In genomic region chr17:34564003-34564421, GRCm38 (mm10) we compare ENCODE assay signal across 8 mouse cellular contexts. TPM values are rescaled to one million over a fixed set of nuclear protein-coding genes. Genes with fewer than 3 reads are reported as not detected.
DNase-seq lines count a peak whose midpoint lies in the region; ATAC-seq lines count a peak whose summit lies in the region.

TSS of gene Notch4 (plus strand) at chr17:34564268.

- peak; percentile 23; the same call in 1 of the 2 replicates for ATAC-seq in hindbrain, embryonic 15.5 days (ENCODE audit: low FRiP score, low read depth)
- ATAC-seq in liver, embryonic 12.5 days = no peak
- no peak for ATAC-seq in neural tube, embryonic 15.5 days (ENCODE audit: low FRiP score)

- no peak for DNase-seq in left cerebral cortex, postnatal 25 days (ENCODE audit: low spot score in 2 of 2)
- no peak for DNase-seq in left cerebral cortex, adult 8-10 months (ENCODE audit: low spot score in 2 of 2)
- no peak for DNase-seq in gastrocnemius, postnatal 10 days
- DNase-seq in right cerebral cortex, adult 2 months (ENCODE audit: low spot score in 2 of 2) = no peak
- no peak for DNase-seq in cerebellum, adult 9-11 months

- intact Hi-C loops in left cerebral cortex, postnatal 25 days (cut with DNase I) = no loop called here

- WGBS in hindbrain, embryonic 15.5 days = 20% methylated on average over 6 of the region's 6 CpGs
- WGBS in liver, embryonic 12.5 days (ENCODE audit: insufficient replicate concordance) = 12% methylated on average over 6 of the region's 6 CpGs
- 5% methylated on average over 6 of the region's 6 CpGs for WGBS in neural tube, embryonic 15.5 days

- no peak within 1 kb of the TSS for H3K4me3 ChIP-seq in hindbrain, embryonic 15.5 days
- 0 out of 2 replicates have a peak within 1 kb of the TSS, but pooled peaks have one; percentile 3 for H3K4me3 ChIP-seq in liver, embryonic 12.5 days
- 0 out of 2 replicates have a peak within 1 kb of the TSS, but pooled peaks have one; percentile 2 for H3K4me3 ChIP-seq in neural tube, embryonic 15.5 days (replicated peaks)

- H3K27ac ChIP-seq in hindbrain, embryonic 15.5 days (replicated peaks) = peak within 1 kb of the TSS; percentile 42; the same call in 1 of the 2 replicates
- H3K27ac ChIP-seq in liver, embryonic 12.5 days = 0 out of 2 replicates have a peak within 1 kb of the TSS, but pooled peaks have one; percentile 31
- peak within 1 kb of the TSS; percentile 39; the same call in 1 of the 2 replicates for H3K27ac ChIP-seq in neural tube, embryonic 15.5 days (replicated peaks)

- H3K9me3 ChIP-seq in hindbrain, embryonic 15.5 days = no peaks in the 10 kb centered on the region
- H3K9me3 ChIP-seq in liver, embryonic 12.5 days (replicated peaks) = no peaks in the 10 kb centered on the region
- H3K9me3 ChIP-seq in neural tube, embryonic 15.5 days (replicated peaks) = no peaks in the 10 kb centered on the region

- H3K36me3 ChIP-seq in hindbrain, embryonic 15.5 days = no peaks in the 10 kb centered on the region
- no peaks in the 10 kb centered on the region for H3K36me3 ChIP-seq in liver, embryonic 12.5 days
- H3K36me3 ChIP-seq in neural tube, embryonic 15.5 days = no peaks in the 10 kb centered on the region

- peak within 1 kb of the TSS; percentile 14 for H3K4me2 ChIP-seq in hindbrain, embryonic 15.5 days
- H3K4me2 ChIP-seq in liver, embryonic 12.5 days = peak within 1 kb of the TSS; percentile 26; the same call in 1 of the 2 replicates
- H3K4me2 ChIP-seq in neural tube, embryonic 15.5 days = peak within 1 kb of the TSS; percentile 23

- H3K27me3 ChIP-seq in hindbrain, embryonic 15.5 days = no peaks in the 10 kb centered on the region
- peaks cover 45% of the 10 kb centered on the region for H3K27me3 ChIP-seq in liver, embryonic 12.5 days (replicated peaks)
- no peaks in the 10 kb centered on the region for H3K27me3 ChIP-seq in neural tube, embryonic 15.5 days (replicated peaks)

- H3K4me1 ChIP-seq in hindbrain, embryonic 15.5 days (replicated peaks) = no peaks in the 10 kb centered on the region
- H3K4me1 ChIP-seq in liver, embryonic 12.5 days = peaks cover 24% of the 10 kb centered on the region
- 0 out of 2 replicates have a peak, but pooled peaks cover 5% of the 10 kb centered on the region for H3K4me1 ChIP-seq in neural tube, embryonic 15.5 days

- H3K9ac ChIP-seq in hindbrain, embryonic 15.5 days = no peak within 1 kb of the TSS
- no peak within 1 kb of the TSS for H3K9ac ChIP-seq in liver, embryonic 12.5 days
- no peak within 1 kb of the TSS for H3K9ac ChIP-seq in neural tube, embryonic 15.5 days (replicated peaks)

RNA-seq across cellular contexts. Expression of gene Notch4, which starts in this region (rescaled TPM):
- total RNA-seq in left cerebral cortex, postnatal 25 days (2021) = 10 to 100 TPM; 10.9 to 11.9 TPM
- 10 to 100 TPM in 1 of 4 experiments, 1 to 10 TPM in 3; 9.4 to 13.0 (median 9.6) TPM for total RNA-seq in left cerebral cortex, adult 8-10 months (2022)
- 10 to 100 TPM; 14.4 to 22.2 TPM for total RNA-seq in gastrocnemius, postnatal 10 days (2021)
- polyA plus RNA-seq in hindbrain, embryonic 15.5 days (2015; fragmentation: Nextera tagmentation; extraction: Ambion mirVana) = 7.8 and 7.9 TPM in 2 replicates
- 1.7 and 2.0 TPM in 2 replicates for polyA plus RNA-seq in liver, embryonic 12.5 days (2016; fragmentation: Nextera tagmentation; extraction: Ambion mirVana)
- 8.0 and 8.5 TPM in 2 replicates for polyA plus RNA-seq in neural tube, embryonic 15.5 days (2015; fragmentation: Nextera tagmentation; extraction: Ambion mirVana)
